Mouse (Mus musculus): Measurements from ENCODE around the gene Hnrnpdl. TPM values are rescaled to one million over a fixed set of nuclear protein-coding genes. Genes with fewer than 3 reads are reported as not detected.

Hnrnpdl gene
- total and polyA plus RNA-seq, 3 experiments, result 153 to 239 TPM; not detected in 1

DNA sequence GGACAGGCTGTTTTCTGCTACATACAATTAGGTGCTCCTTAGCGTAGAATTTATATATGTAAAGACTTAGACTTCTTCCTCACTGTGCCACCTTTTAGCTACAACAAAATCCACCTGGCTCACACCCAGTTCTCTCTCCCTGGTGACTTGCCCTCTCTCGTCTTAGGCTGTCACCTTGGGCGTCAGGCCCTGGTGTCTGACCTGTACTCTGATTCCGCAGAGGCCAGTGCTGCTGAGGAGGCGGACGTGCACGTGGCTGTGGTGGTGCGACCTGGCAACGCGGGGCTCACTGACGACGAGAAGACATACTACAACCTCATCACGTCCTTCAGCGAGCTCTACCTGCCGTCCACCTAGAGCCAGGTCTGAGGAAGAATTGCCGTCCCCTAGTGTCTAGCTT is 28.1 kb upstream of the Hnrnpdl start:
- no peak for TF ChIP-seq USF2 (IDR thresholded peaks at IDR 0.05; ENCODE audit: borderline replicate concordance in 1 of 2, insufficient read depth in 1 of 2, low read depth in 1 of 2, low read length in 2 of 2)
- no peak for TF ChIP-seq MEF2A (IDR thresholded peaks at IDR 0.05; ENCODE audit: extremely low read depth, insufficient replicate concordance, low read depth, low read length, poor library complexity, severe bottlenecking)
- no peak for TF ChIP-seq ETS1 (IDR thresholded peaks at IDR 0.05; ENCODE audit: low read depth, low read length)
- no peak for TF ChIP-seq CTCF (IDR thresholded peaks at IDR 0.05 in 2 of 3, conservative IDR thresholded peaks at IDR 0.05 in 1 of 3; ENCODE audit: control insufficient read depth in 1 of 3, insufficient read depth in 1 of 3, low read depth in 2 of 3, low read length in 3 of 3, poor library complexity in 1 of 3, severe bottlenecking in 1 of 3)
- no peak for TF ChIP-seq TBP (IDR thresholded peaks at IDR 0.05; ENCODE audit: low read depth, low read length)
- no peak for TF ChIP-seq NELFE (IDR thresholded peaks at IDR 0.05; ENCODE audit: low read depth, low read length)
- TF ChIP-seq MYB (IDR thresholded peaks at IDR 0.05; ENCODE audit: low read depth, low read length), result no peak
- TF ChIP-seq HCFC1 (IDR thresholded peaks at IDR 0.05; ENCODE audit: low read depth, low read length), result no peak
- TF ChIP-seq RAD21 (IDR thresholded peaks at IDR 0.05; ENCODE audit: low read depth, low read length), result no peak
- TF ChIP-seq TCF12 (IDR thresholded peaks at IDR 0.05; ENCODE audit: low read depth, low read length), result no peak
- no peak for TF ChIP-seq USF1 (IDR thresholded peaks at IDR 0.05; ENCODE audit: low read depth, low read length)
- no peak for TF ChIP-seq ZC3H11A (IDR thresholded peaks at IDR 0.05; ENCODE audit: low read depth, low read length)
- no peak for TF ChIP-seq MYC (IDR thresholded peaks at IDR 0.05; ENCODE audit: low read depth, low read length)
- H3K79me2 ChIP-seq (ENCODE audit: control insufficient read depth, insufficient read depth, low read length, poor library complexity), result no peaks in the 10 kb centered on the region
- H3K4me1 ChIP-seq (ENCODE audit: control insufficient read depth in 1 of 2, insufficient read depth in 2 of 2, low read length in 2 of 2), result peaks cover 3 to 5% of the 10 kb centered on the region in 2 experiments; a peak in 2 of 4 replicates
- no peaks in the 10 kb centered on the region for H3K9me3 ChIP-seq (replicated peaks; ENCODE audit: insufficient read depth, low read length)
- H3K27me3 ChIP-seq (ENCODE audit: control insufficient read depth in 1 of 2, insufficient read depth in 2 of 2, low read length in 2 of 2), result no peaks in the 10 kb centered on the region
- H3K27ac ChIP-seq (ENCODE audit: control insufficient read depth, low read depth, low read length), result no peak overlapping the region
- no peak overlapping the region for H3K9ac ChIP-seq (ENCODE audit: control insufficient read depth, low read depth, low read length, poor library complexity, severe bottlenecking)
- no peak overlapping the region for H3K4me3 ChIP-seq (ENCODE audit: control insufficient read depth in 1 of 2, insufficient read depth in 1 of 2, low read depth in 2 of 2, low read length in 2 of 2)
- H3K36me3 ChIP-seq (ENCODE audit: control insufficient read depth in 1 of 2, insufficient read depth in 2 of 2, low read length in 2 of 2), result peaks cover 1 to 5% of the 10 kb centered on the region in 2 experiments; a peak in 3 of 4 replicates
- DNase-seq (ENCODE audit: low read depth, low spot score), result no peak

DNA sequence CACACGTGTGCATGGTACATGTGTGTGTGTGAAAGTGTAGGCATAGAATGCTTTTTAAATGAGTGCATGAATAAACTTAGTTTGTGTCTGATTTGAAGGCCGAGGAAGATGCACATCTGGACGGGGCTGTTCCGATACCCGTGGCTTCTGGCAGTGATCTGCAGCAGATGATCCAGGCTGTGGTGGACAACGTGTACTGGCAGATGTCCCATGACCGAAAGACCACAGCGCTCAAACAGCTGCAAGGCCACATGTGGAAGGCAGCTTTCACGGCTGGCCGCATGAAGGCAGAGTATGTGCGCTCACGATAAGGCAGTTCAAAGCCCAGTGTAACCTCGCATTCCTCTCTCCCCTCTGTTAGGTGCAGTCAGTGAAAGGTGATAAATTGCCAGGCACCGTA is 21.4 kb upstream of the Hnrnpdl start:
- DNase-seq (ENCODE audit: low read depth, low spot score), result no peak
- no peak overlapping the region for H3K9ac ChIP-seq (ENCODE audit: control insufficient read depth, low read depth, low read length, poor library complexity, severe bottlenecking)
- peaks cover under 1 to 2% of the 10 kb centered on the region in 2 experiments; a peak in 2 of 4 replicates for H3K4me1 ChIP-seq (ENCODE audit: control insufficient read depth in 1 of 2, insufficient read depth in 2 of 2, low read length in 2 of 2)
- H3K36me3 ChIP-seq (ENCODE audit: control insufficient read depth in 1 of 2, insufficient read depth in 2 of 2, low read length in 2 of 2), result peaks cover 2 to 11% of the 10 kb centered on the region in 2 experiments; a peak in 3 of 4 replicates
- H3K27me3 ChIP-seq (ENCODE audit: control insufficient read depth in 1 of 2, insufficient read depth in 2 of 2, low read length in 2 of 2), result no peaks in the 10 kb centered on the region
- H3K9me3 ChIP-seq (replicated peaks; ENCODE audit: insufficient read depth, low read length), result no peaks in the 10 kb centered on the region
- peaks cover 10% of the 10 kb centered on the region for H3K79me2 ChIP-seq (ENCODE audit: control insufficient read depth, insufficient read depth, low read length, poor library complexity)
- TF ChIP-seq ZMIZ1 (IDR thresholded peaks at IDR 0.05; ENCODE audit: low read depth, low read length), result no peak
- no peak for TF ChIP-seq MYB (IDR thresholded peaks at IDR 0.05; ENCODE audit: low read depth, low read length)
- no peak for TF ChIP-seq GABPA (IDR thresholded peaks at IDR 0.05; ENCODE audit: low read depth, low read length)
- no peak for TF ChIP-seq SMC3 (IDR thresholded peaks at IDR 0.05; ENCODE audit: low read depth, low read length)
- no peak for TF ChIP-seq MAFK (IDR thresholded peaks at IDR 0.05; ENCODE audit: borderline replicate concordance, low read depth, low read length)
- no peak for TF ChIP-seq SIN3A (IDR thresholded peaks at IDR 0.05; ENCODE audit: low read length)
- no peak for TF ChIP-seq USF2 (IDR thresholded peaks at IDR 0.05; ENCODE audit: borderline replicate concordance in 1 of 2, insufficient read depth in 1 of 2, low read depth in 1 of 2, low read length in 2 of 2)
- no peak for TF ChIP-seq MAX (IDR thresholded peaks at IDR 0.05; ENCODE audit: low read length)
- no peak overlapping the region for H3K27ac ChIP-seq (ENCODE audit: control insufficient read depth, low read depth, low read length)
- H3K4me3 ChIP-seq (ENCODE audit: control insufficient read depth in 1 of 2, insufficient read depth in 1 of 2, low read depth in 2 of 2, low read length in 2 of 2), result no peak overlapping the region
